29 mouse cellular contexts compared by ENCODE assay signal in the genomic region with DNA sequence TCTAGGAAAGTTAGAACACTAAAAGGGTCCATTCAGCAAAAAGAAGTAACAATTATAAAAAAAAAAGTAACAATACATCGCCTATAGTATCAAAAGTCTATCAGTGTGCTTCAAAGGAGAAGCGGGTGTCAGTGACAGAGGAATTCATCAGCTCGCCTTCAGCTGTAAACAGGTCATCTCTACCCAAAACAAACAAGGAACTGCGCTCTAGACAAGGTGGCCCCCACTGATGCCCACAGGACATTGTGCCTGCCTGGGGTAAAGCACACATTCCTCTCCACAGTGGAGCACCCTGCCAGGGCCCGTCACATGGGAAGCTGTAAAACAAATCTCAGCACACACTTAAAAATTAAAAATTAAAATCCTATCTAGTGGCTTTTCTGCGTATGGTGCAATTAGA.
"Had no signal": no experiment of that assay in that cellular context is flagged by ENCODE, and none has a peak within 500 bp of the region (broad histone marks: within the 10 kb centered on the region; RNA-seq: fewer than 3 reads in every experiment).

No protein-coding gene starts in this region.

- H3K27me3 ChIP-seq: limb, embryonic 12.5 days; limb, embryonic 13.5 days; limb, embryonic 15.5 days; liver, embryonic 12.5 days; liver, embryonic 13.5 days; liver, embryonic 15.5 days; lung, embryonic 15.5 days; midbrain, embryonic 12.5 days; midbrain, embryonic 13.5 days; midbrain, embryonic 15.5 days; neural tube, embryonic 12.5 days had no signal

- H3K9me3 ChIP-seq: limb, embryonic 10.5 days; limb, embryonic 12.5 days; limb, embryonic 13.5 days; limb, embryonic 15.5 days; liver, embryonic 12.5 days; liver, embryonic 13.5 days; liver, embryonic 15.5 days; lung, embryonic 15.5 days; midbrain, embryonic 10.5 days; midbrain, embryonic 12.5 days; midbrain, embryonic 13.5 days; midbrain, embryonic 15.5 days; neural tube, embryonic 12.5 days had no signal

- H3K4me3 ChIP-seq: limb, embryonic 10.5 days; limb, embryonic 12.5 days; limb, embryonic 13.5 days; limb, embryonic 15.5 days; liver, embryonic 12.5 days; liver, embryonic 13.5 days; liver, embryonic 15.5 days; lung, embryonic 15.5 days; midbrain, embryonic 10.5 days; midbrain, embryonic 12.5 days; midbrain, embryonic 13.5 days; midbrain, embryonic 15.5 days; myocyte; neural tube, embryonic 12.5 days had no signal

- H3K4me1 ChIP-seq: limb, embryonic 10.5 days; limb, embryonic 15.5 days; liver, embryonic 12.5 days; liver, embryonic 13.5 days; liver, embryonic 15.5 days; lung, embryonic 15.5 days; midbrain, embryonic 10.5 days; midbrain, embryonic 15.5 days; neural tube, embryonic 12.5 days had no signal

- ATAC-seq: liver, embryonic 12.5 days; liver, postnatal 0 days; lung, postnatal 0 days; midbrain, embryonic 13.5 days; midbrain, embryonic 15.5 days; midbrain, embryonic 16.5 days had no signal

- DNase-seq: left cerebral cortex, postnatal 4 days; liver; liver, embryonic 13.5 days; liver, postnatal 0 days; lung, adult 18-20 months; lung, adult 2 months; lung, embryonic 14.5 days; lung, postnatal 10 days; lung, postnatal 14 days; lung, postnatal 36 days; lung, postnatal 4 days; midbrain, embryonic 14.5 days had no signal

- H3K27ac ChIP-seq: limb, embryonic 10.5 days; limb, embryonic 12.5 days; limb, embryonic 13.5 days; limb, embryonic 15.5 days; liver, embryonic 12.5 days; liver, embryonic 13.5 days; liver, embryonic 14.5 days; liver, embryonic 15.5 days; lung, embryonic 15.5 days; macrophage; midbrain, embryonic 10.5 days; midbrain, embryonic 12.5 days; midbrain, embryonic 13.5 days; midbrain, embryonic 15.5 days; neural tube, embryonic 12.5 days had no signal
